Mouse (Mus musculus): ENCODE measurements around the gene Htr1b.

Htr1b gene

GRCm38 (mm10) chr9:81633437-81633973 lies at the start of gene Htr1b:
Gene Htr1b (minus strand): TSS chr9:81633828.
- no peak for DNase-seq (ENCODE audit: low read depth, low spot score)

GRCm38 (mm10) chr9:81676716-81677115 lies 43.1 kb upstream of the Htr1b start:
- no peak for DNase-seq (ENCODE audit: low read depth, low spot score)

GRCm38 (mm10) chr9:81637486-81637885 lies 3.9 kb upstream of the Htr1b start:
- DNase-seq (ENCODE audit: low read depth, low spot score), result no peak

DNA sequence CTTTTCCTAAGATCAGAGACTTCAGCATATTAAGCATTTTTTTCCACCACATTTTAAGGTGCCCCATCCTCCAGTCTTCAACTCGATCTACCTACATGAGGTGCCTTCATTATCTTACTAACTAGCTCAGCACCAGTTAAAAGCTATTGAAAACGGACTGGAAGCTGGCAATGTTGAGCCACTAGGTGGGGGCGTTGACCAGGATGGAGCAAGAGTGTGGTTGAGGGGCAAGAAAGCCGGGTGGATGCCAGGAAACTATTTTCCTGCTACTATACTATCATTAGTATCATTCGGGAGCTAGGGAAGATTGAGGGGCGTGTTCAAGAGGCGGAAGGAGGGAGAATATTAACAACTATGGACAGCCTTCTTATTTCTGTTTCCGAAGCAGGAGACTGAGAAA lies 1.5 kb upstream of the Htr1b start:
- no peak for DNase-seq (ENCODE audit: low read depth, low spot score)

DNA sequence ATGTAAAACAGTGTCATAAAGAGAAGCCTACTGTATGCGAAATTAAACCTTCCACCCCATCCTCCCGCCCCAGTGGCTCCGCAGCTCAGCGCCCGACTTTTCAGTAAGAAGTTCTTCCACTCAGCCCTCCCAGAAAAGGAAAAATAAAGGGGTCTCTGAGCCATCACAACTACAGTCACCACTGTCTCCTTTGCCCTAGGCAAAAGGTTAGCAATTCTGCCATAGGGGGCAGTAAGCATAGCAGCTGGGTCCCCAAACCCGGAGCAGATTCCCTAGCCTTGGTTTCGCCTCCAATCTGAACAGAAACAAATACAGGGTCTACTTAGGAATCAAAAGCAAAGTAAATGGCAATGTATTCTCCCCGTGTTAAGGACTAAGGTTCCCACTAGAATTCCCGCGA lies 535 bp upstream of the Htr1b start:
- no peak for DNase-seq (ENCODE audit: low read depth, low spot score)

GRCm38 (mm10) chr9:81632736-81633436 lies 742 bp downstream of the Htr1b start:
- no peak for DNase-seq (ENCODE audit: low read depth, low spot score)

DNA sequence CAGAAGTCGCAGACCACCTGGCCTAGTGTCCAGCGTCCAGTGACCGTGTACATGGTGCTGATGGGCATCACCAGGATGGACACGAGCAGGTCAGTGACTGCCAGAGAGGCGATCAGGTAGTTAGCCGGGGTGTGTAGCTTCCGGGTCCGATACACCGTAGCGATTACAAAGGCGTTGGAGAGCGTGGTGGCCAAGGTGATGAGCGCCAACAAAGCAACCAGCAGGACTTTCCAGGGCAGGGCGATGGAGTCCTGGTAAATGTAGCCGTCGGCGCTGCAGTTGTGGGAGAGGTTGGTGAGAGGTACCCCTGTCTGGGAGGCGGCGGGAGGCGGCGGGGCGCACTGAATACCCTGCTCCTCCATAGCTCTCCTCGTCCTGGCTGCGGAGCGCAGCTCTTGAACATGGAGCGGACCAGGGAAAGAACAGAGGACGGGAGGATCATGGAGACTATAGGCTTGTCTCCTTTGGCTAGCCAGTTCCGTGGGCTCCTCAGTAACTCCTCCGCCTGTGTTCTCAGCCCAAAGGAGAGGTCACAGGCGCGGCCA lies 1.4 kb downstream of the Htr1b start:
- no peak for DNase-seq (ENCODE audit: low read depth, low spot score)

DNA sequence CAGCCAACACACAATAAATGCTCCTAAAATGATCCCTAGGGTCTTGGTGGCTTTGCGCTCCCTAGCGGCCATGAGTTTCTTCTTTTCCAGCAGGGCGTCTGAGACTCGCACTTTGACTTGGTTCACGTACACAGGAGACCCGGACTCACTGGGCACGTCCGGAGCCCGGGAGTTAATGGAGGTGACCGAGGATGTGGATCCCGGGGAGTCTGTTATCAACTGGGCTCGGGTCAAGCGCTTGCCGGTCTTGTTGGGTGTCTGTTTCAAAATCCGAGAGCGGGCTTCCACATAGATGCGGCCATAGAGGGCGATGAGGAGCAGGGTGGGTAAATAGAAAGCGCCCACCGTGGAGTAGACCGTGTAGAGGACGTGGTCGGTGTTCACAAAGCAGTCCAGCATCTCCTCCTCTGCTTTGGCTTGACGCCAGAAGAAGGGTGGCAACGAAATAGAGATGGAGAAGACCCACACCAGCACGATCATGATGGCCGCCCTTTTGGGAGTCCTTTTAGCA lies 2.0 kb downstream of the Htr1b start:
- DNase-seq (ENCODE audit: low read depth, low spot score), result no peak

DNA sequence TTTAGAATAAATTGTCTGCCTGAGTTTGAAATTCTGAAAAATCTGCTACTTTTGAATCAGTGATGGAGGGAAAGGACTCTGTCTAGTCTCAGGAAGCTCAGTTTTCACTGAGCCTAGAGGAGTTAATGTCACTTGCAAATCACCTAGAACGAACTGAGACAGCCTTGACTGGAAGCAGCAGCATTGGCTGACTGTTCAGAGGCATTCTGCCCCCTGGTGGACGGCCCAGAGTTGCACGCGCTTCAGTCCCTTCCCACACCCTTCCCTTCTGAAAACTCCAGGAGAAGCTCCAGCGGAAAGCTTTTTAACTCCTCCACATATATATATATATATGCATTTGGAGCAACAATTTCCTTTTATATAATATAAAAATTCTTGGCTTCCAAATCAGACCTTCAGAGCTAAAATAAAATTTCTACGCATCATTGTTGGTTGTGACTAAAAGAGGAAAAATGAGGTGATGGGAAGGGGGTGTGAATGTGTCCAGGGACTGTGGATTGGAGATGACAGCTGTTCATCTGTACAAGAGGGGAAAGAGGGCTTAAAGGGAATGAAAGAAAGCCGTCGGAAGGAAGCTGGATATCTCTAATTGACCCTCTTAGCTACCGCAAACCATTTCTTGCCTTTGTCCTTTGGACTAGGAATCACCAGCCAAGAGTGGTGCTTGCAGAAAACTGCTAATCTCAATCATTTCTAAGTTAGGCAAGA lies 6.6 kb downstream of the Htr1b start:
- DNase-seq (ENCODE audit: low read depth, low spot score), result peak; percentile 59

DNA sequence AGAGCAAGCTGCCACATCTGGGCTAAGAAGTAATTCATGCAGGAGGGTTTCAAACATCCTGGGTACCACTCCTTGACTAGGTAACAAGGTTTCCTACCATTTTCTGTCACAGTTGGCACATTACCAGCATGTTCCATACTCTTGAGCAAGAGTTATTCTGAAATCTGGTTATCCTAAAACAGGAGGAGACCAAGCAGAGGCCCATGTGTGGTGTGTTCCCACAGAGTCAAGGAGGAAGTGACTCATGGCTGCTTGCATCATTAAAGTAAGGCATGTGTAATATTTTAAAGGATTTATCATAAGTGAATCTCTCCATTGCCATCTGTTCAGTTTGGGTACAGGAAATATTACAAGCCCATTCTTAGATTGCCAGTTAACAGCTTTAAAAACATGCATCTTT lies 7.7 kb downstream of the Htr1b start:
- no peak for DNase-seq (ENCODE audit: low read depth, low spot score)

GRCm38 (mm10) chr9:81622873-81623272 lies 10.8 kb downstream of the Htr1b start:
- DNase-seq (ENCODE audit: low read depth, low spot score), result no peak

DNA sequence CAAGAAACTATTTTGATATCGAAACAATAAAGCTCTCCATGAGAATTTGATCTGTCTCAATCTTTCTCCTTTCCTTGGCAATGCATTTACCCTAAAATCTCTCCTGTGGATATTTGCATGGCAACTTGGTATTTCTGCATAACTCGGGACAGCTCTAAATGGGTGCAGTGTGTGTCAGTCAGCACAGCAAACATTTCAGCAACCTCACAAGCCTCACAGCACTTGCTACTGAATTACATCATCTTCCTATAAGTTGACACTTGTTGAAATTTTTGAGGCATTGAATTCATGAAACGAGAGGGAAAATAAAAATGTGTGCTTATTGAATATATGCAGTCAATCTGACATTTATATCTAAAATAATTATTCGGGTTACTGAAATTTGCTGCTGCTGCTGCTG lies 22.6 kb downstream of the Htr1b start:
- DNase-seq (ENCODE audit: low read depth, low spot score), result no peak

Data from embryo, embryonic 11.5 days (tissue).